Mouse (Mus musculus): ENCODE data around the gene Zdhhc19.
A peak's percentile ranks its signal among the peaks of the same experiment; 100 is the strongest.

DNA sequence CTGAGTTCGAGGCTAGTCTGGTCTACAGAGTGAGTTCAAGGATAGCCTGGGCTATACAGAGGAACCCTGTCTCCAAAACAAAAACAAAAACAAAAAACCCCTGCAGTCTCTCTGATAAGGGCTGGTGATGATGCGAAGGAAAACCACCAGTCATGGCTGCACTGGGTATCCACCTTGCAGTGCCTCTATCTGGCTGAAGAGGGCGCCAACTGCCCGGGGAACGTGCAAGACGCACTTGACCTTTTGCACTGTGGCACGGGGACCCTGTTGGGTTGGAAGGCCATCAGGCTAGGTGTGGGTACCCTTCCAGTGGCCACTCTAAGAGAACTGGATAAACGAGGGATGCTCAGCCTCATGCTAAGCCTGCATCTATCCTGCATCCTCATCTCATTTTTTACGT lies 11.3 kb downstream of the Zdhhc19 start:
- TF ChIP-seq NANOG (IDR thresholded peaks at IDR 0.05; ENCODE audit: borderline replicate concordance, low read length) (no peak), CTCF (conservative IDR thresholded peaks at IDR 0.05; ENCODE audit: low read length) (peak; percentile 98), POU5F1 (IDR thresholded peaks at IDR 0.05; ENCODE audit: borderline replicate concordance, low read length) (no peak)
